Mouse (Mus musculus) natural killer cell, adult 2 months (primary cell): ENCODE results near the gene Samd7.
"Not testable (repeated sequence)": the region's sequence is repeated elsewhere in the genome, so short reads cannot be mapped to it uniquely, and the experiment has no call there.

Experiments used
- DNase-seq, 2 experiments: peaks; one replicate each; pipeline ENCODE4 v3.0.0; 2022; ENCODE audit warnings: low spot score in 2 of 2

Samd7 gene

GRCm38 (mm10) chr3:30746006-30746405 is at the start of gene Samd7:
Samd7 (plus strand) TSS chr3:30746293.
- DNase-seq, result no peak

- DNase-seq, result no peak
Observed at GRCm38 (mm10) chr3:30696346-30696745, 49.7 kb upstream of the Samd7 start.

GRCm38 (mm10) chr3:30697891-30698290 is 48.2 kb upstream of the Samd7 start:
- no peak for DNase-seq

DNA sequence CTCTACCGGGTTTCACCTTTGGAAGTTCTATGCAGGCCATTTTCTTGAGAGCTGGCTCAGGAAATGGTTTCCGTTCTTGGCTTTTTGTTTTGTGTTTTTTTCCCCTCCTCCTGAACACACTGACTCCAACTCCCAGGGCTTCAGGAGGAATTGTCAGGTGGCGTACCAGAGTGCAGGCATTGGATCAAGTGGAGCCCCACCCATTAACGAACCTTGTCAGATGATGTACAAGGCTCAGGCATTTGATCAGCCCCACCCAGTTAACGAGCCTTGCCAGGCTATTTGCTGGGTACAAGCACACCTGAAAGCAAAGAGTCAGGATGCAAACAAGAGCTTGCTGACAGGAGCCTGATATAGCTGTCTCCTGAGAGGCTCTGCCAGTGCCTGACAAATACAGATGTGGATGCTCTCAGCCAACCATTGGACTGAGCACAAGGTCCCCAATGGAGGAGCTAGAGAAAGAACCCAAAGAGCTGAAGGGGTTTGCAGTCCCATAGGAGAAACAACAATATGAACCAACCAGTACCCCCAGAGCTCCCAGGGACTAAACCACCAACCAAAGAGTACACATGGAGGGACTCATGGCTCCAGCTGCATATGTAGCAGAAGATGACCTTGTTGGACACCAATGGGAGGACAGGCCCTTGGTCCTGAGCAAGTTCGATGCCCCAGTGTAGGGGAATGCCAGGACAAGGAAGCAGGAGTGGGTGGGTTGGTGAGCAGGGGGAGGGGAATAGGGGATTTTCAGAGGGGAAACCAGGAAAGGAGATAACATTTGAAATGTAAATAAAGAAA is 46.2 kb upstream of the Samd7 start, which contains the start of gene Lrrc31:
TSS of gene Lrrc31 (minus strand) at position 133 of the 795 bp plus-strand sequence.
- not testable (repeated sequence) for DNase-seq

DNA sequence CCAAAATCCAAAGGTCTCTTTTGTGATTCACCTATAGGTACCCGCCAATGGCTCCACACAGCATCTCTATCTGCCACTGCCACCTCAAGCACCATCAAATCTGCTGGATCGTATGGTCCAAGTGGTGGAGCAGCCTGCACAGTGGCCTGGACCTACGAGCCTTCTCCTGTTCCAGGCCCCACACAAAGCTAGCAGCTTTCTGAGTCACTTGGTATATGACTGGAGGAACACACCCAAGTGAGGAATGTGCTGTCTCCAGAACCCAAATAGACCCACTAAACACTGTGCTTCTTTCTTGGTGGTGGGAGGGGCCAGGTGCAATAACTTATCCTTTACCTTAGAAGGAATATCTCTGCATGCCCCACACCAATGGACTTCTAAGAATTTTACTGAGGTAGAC is 40.1 kb upstream of the Samd7 start:
- no peak for DNase-seq

DNA sequence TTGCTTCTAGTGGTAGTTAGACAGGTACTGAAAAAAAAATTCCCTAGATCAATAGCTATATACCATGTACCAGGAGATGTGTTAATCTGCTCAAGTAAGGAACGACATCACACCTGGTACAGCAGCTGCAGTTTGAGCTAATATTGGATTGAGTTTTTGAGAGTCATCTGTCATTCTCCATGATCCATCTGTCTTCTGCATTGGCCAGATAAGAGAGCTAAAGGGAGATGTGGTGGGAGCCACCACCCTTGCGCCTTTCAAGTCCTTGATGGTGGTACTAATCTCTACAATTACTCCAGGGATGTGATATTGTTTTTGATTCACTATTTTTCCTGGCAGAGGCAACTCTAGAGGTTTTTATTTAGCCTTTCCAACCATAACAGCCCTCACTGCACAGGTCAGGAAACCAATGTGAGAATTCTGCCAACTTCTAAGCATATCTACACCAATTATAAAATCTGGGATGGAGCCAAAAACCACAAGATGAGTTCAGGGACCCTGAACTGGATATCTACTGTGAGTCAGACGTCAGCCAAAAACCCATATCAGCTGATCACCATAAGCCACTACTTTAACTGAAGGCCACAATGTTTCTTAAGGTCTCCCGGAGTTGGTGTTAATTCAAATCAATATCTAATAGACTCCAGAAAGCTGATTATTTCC is 39.3 kb upstream of the Samd7 start:
- DNase-seq, result no peak

DNA sequence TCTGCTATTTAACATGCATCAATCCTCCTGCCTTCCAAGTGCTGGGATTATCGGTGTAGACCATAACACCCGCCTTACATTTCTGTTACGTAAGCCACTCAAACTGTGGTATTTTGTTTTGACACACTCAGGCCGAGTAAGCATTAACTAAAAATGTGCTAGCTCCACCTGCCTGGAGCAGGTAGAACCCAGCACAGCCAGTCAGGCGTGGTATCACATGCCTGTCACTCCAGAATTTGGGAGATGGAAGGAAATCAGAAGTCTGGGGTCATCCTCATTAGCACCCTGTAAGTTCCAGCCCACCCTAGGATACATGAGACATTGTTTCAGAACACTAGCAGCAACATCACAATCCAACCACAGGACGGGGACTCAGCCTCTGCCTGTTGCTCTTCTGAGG is 35.9 kb upstream of the Samd7 start:
- DNase-seq, result no peak

GRCm38 (mm10) chr3:30713334-30713733 is 32.8 kb upstream of the Samd7 start:
- DNase-seq, result no peak

- DNase-seq, result no peak
Observed at GRCm38 (mm10) chr3:30718649-30719048, 27.4 kb upstream of the Samd7 start.

DNA sequence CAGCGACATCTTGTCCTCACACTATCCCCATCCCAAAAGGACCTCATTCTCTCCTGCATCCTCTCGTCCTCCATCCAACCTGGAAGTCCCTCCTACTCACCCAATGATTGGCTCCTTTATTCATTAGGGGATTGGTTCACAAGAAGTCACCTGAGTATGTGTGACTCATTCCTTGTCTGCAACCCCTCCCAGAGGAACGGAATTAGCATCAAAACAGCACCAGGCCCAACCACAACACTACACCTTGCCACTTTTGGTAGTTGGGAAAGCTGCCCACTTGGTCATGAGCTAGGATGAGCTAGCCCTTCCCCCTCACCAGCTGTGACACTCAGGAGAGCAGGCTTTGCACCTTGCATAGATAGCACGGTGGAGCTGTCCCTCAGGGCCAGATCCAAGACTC is 24.1 kb upstream of the Samd7 start:
- no peak for DNase-seq

GRCm38 (mm10) chr3:30722461-30722860 is 23.6 kb upstream of the Samd7 start:
- no peak for DNase-seq

- DNase-seq, result no peak
Observed at GRCm38 (mm10) chr3:30723179-30723578, 22.9 kb upstream of the Samd7 start.

- DNase-seq, result no peak
Observed at GRCm38 (mm10) chr3:30724105-30724824, 21.8 kb upstream of the Samd7 start.

DNA sequence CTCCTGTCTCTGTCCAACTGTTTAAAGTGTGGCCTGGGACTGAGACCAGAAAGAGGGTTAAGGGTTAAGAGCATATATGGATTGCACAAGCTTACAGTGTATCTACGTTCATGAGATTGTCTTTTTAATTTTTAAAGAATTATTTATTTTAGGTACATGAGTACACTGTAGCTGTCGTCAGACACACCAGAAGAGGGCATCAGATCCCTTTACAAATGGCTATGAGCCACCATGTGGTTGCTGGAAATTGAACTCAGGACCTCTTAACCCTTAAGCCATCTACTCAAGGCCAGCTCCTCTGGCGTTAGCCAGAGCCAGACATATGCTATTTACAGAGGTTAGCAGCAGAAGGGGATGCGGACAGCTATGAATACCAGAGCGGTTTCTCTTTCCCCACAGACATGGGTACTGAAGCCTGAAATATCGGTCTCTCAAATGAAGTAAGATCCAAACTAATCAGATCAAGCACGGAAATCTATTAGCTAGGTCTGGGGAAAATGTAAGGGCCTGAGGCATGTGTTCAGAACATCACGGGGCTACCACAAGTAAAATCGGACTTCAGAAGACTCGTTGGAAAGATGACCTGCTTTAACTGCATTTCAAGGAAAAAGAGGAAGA is 21.1 kb upstream of the Samd7 start:
- no peak for DNase-seq

DNA sequence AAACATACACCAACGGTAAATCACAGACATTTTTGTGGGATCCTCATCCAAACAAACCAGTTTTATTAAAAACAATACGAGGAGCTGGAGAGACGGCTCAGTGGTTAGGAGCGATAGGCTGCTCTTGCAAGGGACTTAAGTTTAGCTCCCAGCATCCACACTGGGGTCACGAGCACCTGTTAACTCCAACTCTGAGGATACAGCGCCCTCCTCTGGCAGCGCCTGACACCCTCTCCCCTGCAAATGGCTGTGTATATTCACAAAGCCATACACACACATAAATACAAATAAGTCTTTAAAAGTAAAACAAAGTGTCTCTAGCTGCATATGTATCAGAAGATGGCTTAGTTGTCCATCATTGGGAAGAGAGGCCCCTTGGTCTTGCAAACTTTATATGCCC is 20.6 kb upstream of the Samd7 start:
- no peak for DNase-seq

GRCm38 (mm10) chr3:30727209-30727608 is 18.9 kb upstream of the Samd7 start:
- no peak for DNase-seq

GRCm38 (mm10) chr3:30729046-30729445 is 17.0 kb upstream of the Samd7 start:
- DNase-seq, result no peak

DNA sequence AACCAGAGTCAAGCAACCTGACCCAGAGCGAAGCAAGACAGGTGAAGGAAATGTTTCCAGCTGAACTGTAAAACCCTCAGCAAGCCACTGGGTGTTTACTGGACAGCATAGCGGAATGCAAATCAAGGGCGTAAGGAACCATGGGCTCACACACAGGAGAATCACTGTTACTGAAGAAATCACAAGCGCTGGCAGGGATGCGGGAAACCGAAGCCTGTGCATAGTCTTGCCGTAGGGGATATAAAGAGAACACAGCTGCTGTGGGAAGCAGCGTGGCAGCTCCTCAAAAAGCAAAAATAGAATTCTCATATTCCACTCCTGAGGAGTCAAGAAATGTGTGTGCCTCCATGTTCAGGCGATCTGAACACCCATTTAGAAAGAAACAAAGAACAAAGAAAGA is 9.3 kb upstream of the Samd7 start:
- no peak for DNase-seq

DNA sequence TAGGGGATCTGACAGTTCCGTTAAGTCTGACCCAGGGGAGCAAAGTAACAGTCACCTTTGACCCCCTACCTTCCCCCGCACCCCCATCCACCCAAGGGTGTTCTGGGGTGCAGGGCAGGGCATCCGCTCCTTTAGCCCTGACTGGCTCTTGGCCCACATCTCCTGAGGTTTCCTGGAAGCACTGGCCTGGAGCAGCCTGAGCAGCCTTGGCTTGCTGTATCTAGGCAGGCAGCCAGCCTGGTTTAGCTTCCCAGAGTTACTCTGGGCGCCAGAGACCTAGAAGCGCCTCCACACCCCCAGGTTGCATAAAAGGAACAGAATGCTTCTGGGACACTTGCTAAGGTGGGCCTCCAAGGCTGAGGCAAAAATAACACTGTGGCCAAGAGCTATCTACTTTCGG is 4.8 kb upstream of the Samd7 start:
- DNase-seq, result no peak

- no peak for DNase-seq
Observed at GRCm38 (mm10) chr3:30742891-30743290, 3.2 kb upstream of the Samd7 start.

DNA sequence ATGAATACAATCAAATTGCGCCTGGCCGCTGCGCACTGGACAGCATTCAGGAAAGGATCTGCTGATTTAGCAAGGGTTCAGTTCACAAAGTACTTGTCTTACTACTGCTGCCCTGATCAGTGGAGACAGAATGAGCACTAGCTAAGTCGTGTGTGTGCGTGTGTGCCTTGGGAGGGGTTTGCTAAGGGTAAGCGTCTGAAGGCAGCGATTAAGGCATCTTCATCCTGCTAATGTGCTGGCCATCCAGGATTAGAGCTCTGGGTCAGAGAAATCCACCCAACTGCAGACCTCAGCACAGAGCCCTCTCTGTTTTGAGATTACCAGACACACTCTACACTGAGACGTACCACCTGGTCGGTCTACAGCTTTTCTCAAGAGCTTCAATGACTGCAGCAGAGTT is 2.2 kb downstream of the Samd7 start:
- no peak for DNase-seq

DNA sequence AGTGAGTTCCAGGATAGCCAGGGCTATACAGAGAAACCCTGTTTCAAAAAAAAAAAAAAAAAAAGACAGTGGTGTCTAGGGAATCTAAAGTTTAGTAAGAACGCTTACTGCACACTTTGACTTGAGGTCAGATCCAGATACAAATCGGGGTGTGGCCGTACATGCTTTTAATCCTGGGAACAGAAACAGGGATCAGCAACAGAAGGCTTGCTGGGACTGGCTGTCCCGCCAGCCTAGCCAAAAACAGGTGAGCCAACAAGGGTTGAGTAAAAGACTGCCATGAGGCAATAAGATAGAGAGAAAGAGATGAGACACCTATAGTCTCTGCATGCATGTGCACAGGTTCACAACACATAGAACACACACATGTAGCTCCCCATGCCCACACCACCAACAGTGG is 8.6 kb downstream of the Samd7 start:
- no peak for DNase-seq
